Mouse (Mus musculus) heart, postnatal 14 days (tissue): ENCODE measurements around the gene Sgf29. TPM values are rescaled to one million over a fixed set of nuclear protein-coding genes. Genes with fewer than 3 reads are reported as not detected.
A peak's percentile ranks its signal among the peaks of the same experiment; 100 is the strongest.

ENCODE experiments used
- DNase-seq, 2 experiments: peaks; one replicate each; pipeline ENCODE4 v3.0.0; 2021 to 2022
- intact Hi-C: fragments of 180-260 bp; cut with DNase I; formaldehyde crosslinking; loops from one replicate; pipeline ENCODE4 v1.15.1; 2025
- total RNA-seq, 2 experiments: library from RNA; stranded (reverse); gene quantifications; 2 replicates each; pipeline ENCODE4 v1.2.3; 2021

Sgf29 gene
- total RNA-seq, 2 experiments from 2014 or later = 24.6 to 28.6 TPM

DNA sequence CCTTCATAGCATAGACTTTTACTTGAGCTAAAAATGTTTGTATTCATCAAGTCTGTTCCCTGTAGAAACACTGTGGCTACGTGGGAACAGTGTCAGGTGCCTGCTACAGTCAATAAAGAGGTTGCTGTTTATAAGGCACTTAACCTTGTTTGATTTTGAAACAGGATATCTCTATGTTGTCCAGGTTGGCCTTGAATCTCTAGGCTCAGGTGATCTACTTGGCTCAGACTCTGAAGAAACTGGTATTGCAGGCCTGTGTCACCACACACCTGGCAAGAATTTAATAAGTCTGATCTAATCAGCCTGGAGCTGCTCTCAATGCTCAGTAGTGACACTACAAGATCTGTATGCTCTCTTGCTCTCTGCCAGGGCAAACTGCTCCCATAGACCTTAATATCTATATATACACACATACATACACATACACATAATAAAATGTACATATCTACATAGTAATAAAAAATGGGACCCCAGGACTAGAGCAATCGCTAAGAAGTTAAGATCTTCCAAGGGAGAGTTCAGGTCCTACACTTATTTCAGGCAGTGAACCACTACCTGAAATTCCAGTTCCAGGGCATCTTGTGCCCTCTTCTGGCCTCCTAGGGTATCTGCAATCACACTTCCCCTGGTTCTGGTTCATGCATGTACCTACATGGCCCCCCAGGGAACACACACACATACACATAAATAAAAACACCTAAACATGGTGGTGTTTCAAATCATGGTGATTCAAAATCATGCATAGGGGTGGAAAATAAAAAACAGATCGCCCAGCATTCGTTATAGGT lies 12.2 kb upstream of the Sgf29 start:
- intact Hi-C loops = loop anchor here (2.0 kb wide), 1 partner anchor 54 kb away; no protein-coding TSS in a partner anchor
- DNase-seq = peak; percentile 34 to 50

DNA sequence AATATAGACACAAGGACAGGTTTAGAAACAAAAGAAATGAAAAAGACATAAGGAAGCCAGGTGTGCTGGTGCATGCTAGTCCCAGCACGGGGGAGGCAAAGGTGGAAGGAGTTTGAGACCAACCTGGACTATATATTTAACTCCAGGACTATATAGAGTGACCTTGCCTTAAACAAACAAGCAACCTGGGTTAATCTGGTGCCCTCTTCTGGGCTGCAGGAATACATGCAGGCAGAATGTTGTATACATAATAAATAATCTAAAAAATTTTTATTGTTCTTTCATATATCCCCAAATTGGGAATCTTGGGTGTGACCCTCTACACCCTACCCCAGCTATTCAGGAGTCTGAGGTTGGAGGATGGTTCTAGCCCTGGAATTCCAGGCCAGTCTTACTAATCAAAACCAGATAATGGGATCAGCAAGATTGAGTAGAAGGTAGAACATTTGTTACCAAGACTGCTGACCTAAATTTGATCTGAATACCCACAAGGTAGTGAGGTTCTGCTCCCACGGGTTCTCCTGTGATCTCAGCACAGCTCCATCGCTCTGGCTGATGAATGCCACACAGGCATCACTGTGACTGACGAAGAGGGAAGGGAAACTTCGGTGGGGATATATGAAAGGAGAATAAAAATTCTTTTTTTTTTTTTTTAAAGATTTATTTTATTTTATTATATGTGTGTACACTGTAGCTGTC lies 6.4 kb upstream of the Sgf29 start:
- DNase-seq = no peak
- intact Hi-C loops = loop anchor here (10.0 kb wide), 1 partner anchor 158 kb away; the partner anchor contains the start of gene Tufm

DNA sequence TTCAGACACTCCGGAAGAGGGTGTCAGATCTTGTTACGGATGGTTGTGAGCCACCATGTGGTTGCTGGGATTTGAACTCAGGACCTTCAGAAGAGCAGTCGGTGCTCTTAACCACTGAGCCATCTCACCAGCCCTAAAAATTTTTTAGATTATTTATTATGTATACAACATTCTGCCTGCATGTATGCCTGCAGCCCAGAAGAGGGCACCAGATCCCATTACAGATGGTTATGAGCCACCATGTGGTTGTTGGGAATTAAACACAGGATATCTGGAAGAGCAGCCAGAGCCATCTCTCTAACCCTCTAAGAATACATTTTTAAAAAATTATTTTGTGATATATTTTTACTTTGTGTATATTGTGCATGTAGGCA lies 5.9 kb upstream of the Sgf29 start:
- intact Hi-C loops = loop anchor here (10.0 kb wide), 1 partner anchor 158 kb away; the partner anchor contains the start of gene Tufm
- peak; percentile 39 to 60 for DNase-seq

DNA sequence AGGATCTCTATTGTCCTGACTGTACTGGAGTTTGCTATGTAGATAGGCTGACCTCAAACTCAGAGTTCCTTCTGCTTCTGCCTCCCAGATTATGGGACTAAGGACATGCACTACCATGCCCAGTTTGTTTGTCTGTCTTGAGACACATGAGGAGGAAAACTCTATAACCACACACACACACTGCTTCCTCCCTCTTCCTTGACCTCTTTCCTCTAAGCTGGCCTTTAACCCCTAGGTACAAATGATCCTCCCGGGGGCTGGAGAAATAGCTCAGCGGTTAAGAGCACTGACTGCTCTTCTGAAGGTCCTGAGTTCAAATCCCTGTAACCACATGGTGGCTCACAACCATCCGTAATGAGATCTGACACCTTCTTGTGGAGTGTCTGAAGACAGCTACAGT lies 4.8 kb upstream of the Sgf29 start:
- intact Hi-C loops = loop anchor here (1.0 to 10.0 kb wide), 2 partner anchors 49 to 160 kb away; partner anchors contain the start of gene Tufm
- no peak for DNase-seq

DNA sequence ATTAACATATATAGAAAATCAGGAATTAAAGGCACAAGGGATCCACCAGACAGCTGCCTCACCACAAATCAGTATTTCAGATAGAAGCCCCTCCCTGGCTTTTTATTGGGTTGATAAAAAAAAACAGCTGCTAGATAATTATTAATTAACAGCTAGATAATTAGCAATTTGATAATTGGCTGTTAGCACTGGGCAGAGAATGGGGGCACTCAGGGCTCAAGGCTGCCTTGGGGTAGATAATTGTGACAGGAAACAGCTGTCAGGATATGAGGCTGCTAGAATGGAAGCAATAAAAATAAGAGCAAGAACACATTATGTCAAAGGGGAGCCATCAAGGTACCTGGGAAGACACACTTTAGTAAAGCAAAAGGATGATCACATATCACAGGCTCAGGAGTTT lies 4.2 kb upstream of the Sgf29 start:
- DNase-seq = no peak
- intact Hi-C loops = loop anchor here (1.0 to 10.0 kb wide), 2 partner anchors 48 to 160 kb away; partner anchors contain the start of gene Tufm

DNA sequence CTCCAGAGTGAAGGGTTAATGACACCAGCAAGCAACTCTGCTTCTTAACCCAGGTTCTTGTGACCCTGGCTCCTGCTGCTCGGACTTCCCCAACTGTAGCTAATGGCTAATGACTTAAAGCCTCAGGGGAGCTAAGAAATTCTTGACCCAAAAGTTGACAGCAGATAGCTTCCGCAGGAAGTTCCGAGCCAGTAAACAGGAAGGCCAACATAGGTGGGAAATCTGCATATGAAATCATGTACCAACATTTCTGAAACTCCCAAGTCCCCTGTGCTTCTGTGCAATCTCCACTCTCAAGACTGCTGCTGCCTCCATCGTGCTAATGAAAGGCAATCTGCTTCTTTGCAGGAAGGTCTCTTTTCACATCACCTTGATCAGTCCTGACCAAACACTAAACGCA lies 3.4 kb upstream of the Sgf29 start:
- DNase-seq = no peak
- intact Hi-C loops = loop anchor here (10.0 kb wide), 1 partner anchor 161 kb away; the partner anchor contains the start of gene Tufm

DNA sequence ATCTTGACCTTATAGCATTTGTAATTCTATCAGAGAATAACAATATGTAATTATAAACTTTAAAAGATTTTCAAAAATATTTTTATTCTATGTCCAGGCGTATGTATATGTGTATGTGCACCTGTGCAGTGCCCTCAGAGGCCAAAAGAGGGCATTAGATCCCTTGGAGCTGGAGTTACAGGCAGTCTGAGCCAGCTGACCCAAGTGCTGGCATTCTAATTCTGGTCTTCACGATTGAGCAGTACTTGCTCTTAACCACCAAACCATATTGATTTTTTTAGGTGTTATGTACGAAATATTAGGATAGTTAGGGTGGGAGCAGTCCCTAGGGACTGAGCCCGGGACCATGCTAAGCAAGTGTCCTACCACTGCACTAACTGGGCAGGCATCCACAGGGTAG lies 623 bp upstream of the Sgf29 start:
- DNase-seq = no peak
- intact Hi-C loops = loop anchor here (10.0 kb wide), 1 partner anchor 164 kb away; the partner anchor contains the start of gene Tufm

DNA sequence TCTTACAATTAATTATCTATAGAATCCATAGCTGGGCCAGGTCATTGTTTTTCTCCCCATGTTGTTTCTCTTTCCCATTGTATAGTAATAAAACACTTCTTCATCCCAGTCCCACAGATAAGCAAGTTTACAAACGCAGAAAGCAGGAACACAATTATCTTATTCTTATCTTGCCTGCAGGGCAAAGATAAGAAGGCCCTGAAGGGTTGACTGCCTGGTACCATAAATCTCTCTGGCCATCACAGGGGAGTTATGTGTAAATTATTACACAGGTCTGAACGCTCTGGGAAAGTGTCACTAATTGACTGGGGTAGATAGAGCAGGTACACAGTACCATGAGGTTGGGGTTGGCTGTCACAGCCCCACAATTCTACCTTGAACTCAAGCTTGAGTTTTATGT lies 1.7 kb downstream of the Sgf29 start:
- no peak for DNase-seq
- intact Hi-C loops = no loop called here

DNA sequence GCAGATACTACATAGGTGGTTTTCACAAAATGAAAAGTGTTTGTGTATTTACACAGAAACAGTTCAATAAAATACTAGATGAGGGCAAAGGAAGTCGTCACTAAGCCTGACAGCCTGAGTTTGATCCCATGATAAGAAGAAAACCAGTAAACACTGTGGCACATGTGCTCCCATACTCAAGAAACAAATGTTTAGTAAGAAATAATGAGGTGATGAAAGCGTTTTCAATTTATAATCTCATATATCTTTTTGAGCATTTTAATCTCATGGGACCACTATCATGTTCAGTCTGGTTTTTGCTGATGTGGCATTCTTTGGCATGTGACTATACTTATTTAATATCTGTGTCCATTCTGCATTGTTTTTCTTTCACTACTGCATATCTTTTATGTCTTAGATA lies 4.9 kb downstream of the Sgf29 start:
- no peak for DNase-seq
- intact Hi-C loops = no loop called here

DNA sequence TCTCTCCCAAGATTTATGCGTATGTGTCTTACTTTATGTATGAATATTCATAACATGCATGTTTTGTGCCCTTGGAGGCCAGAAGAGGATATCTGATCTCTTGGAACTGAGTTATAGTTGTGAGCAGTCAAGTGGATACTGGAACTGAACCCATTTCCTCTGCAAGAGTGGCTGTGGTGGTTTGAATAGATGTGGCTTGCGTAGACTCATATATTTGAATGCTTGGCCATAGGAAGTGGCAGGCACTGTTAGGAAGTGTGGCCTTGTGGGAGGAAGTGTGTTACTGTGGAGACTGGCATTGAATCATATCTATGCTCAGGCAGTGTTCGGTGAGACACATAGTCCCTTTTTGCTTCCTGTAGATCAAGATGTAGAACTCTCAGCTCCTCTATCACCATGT lies 6.6 kb downstream of the Sgf29 start:
- DNase-seq = no peak
- intact Hi-C loops = no loop called here

DNA sequence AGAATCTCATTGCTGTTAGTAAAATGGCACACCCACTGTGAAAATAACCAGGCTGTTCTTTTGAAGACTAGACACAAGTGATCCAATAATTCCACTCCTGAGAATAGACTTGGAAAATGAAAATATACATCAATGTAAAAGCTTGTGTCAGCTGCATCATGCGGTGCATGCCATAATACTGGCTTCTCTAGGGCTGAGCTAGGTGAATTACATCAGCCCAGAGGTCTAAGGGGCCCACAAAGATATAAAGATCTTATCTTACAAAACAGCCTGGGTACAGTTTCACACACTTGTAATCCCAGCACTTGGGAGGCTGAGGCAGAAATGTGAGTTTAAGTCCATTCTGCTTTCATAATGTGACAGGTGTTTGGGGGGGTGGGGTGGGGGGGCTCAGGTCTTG lies 8.4 kb downstream of the Sgf29 start:
- intact Hi-C loops = no loop called here
- DNase-seq = no peak

DNA sequence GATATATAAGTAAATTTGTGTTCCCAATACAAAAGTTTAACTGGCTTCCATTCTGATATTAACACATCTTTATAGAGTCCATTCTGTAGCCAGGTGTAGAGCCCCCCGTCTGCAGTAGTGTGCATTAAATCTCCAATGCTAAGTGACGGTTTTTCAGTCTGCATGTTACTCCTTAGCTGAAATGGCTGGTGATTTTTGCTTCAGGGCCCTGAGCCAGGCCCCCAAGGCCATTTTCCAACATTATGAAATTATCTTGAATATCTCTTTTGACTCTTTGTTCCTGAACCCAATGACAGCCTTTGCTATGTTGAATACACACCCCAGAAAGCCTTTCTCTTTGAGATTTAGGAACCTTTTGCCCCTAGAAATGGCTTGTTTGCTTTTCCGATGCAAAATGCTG lies 10.7 kb downstream of the Sgf29 start:
- intact Hi-C loops = no loop called here
- DNase-seq = no peak

DNA sequence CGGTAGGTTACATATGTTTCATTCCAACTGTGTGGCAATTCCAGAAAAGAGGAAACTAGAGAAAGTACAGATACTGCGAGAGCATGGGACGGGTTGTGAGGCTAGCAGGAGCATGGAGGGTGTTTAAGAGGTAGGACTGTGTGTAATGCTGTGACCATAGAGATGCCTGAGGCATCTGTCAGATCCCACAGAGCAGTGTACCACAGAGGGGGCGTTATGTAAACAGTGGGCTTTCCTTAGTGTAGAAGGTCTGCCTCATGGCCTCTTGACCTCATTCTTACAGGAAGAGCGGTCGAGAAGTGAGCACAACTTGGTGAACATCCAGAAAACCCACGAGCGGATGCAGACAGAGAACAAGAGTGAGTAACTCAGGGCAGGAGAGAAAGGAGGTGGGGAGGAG lies 14.5 kb downstream of the Sgf29 start:
- intact Hi-C loops = no loop called here
- DNase-seq = no peak

DNA sequence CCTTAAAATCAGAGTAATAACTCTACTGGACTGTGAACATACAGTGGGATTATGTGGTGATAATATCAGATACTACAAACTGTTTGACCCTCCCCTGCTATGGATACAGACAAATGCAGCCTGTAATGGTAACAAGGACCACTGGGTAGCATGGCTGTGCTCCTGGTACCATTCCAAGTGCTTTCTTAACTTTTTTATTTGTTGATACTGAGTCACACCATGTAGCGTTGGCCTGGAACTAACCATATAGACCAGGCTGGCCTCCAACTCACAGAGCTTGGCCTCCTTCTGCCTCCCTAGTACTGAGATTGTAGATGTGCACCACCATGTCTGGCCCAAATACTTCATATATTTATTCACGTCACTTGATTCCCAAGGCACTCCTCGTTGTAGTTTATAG lies 16.2 kb downstream of the Sgf29 start:
- intact Hi-C loops = no loop called here
- peak in 1 of 2 experiments; percentile 34 for DNase-seq

DNA sequence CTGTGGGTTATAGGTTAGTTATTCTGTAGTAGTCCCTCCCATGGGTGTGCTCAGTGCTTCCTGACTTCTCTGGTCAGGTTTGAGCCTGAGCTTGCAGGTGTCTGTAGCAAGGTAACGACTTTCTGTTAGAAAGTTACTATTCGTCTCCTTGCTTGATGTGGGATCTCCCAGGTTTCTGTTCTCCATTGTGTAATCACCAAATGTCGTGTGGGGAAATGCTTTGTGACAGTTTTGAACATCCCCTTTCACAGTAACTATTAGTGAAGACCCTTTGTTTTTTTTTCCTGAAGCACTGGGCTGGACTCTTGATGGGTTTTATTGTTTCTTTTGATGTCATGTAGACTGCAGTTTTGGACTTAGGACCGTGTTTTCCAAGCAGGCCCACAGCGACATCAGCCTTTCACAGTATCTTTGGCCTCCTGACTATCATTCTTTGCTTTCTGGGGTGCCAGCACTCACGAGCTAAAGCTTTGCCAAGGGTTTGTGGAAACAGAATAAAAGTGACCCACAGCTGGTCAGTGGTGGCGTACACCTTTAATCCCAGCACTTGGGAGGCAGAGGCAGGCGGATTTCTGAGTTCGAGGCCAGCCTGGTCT lies 18.5 kb downstream of the Sgf29 start:
- intact Hi-C loops = no loop called here
- no peak for DNase-seq

DNA sequence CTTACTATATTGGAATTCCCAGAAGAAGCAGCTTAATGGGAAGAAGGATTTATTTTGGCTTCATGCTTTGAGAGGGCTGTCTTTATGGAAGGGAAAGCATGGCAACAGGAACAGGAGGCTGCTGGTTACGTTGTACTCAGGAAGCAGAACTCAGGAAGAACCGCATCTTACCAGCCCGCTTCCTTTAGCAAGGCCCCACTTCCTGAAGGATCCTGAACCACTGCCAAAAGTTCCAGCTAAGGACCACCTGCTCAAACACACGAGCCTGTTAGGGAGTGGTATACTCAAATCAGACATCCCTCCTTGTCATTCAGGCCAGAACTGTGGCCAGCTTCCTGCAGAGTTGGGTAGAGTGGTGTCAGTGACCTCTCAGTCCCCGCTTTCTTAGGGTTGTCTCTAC lies 19.3 kb downstream of the Sgf29 start:
- no peak for DNase-seq
- intact Hi-C loops = no loop called here

DNA sequence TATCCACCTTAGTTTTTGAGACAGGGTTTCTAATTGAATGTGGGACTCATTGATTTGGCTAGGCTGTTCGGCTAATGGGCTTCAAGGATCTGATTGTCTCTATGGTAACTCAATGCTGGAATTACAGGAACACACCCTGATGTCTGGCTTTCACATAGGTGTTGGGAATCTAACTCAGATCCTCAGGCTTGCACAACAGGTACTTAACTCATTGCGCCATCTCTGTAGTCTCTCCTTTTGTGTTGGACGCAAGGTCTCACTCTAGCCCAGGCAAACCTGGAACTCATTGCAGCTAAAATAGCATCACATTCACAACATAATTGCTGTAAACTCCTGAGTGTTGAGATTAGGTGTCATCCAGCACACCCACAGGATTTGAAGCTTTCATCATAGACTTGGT lies 21.0 kb downstream of the Sgf29 start:
- intact Hi-C loops = no loop called here
- no peak for DNase-seq

DNA sequence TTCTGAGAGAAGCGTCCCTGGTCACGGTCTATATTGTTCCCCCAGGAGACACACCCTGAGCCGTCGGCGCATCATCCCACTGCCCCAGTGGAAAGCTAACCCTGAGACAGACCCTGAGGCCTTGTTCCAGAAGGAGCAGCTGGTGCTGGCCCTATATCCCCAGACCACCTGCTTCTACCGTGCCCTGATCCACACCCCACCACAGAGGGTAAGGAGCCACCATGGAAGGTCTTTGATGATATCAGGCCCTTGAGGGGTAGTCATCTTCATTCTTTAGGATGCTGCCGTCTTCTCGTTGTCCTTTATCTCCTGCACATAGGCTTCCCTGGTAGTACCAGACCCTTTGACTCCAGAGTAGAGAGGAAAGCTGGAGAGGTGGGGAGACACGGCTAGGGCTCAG lies 23.0 kb downstream of the Sgf29 start:
- no peak for DNase-seq
- intact Hi-C loops = no loop called here

DNA sequence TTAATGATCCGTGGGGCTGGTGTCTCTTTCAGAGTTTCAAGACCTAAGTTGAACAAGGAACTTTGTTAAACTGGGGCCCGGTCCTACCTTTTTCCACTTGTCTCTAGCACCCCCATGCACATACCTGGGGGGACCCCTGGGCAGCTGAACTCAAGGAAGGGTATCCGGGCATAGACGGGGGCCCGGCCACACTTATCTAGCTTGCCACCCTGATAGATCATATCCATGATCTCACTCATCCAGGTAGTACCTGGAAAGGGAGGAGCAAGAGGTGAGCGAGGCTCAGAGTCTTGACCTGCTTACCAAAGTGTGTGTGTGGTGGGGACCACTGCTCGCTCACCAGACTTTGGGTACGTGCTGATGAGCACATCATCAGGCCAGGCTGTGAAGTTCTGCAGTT lies 26.0 kb downstream of the Sgf29 start:
- intact Hi-C loops = no loop called here
- no peak for DNase-seq

DNA sequence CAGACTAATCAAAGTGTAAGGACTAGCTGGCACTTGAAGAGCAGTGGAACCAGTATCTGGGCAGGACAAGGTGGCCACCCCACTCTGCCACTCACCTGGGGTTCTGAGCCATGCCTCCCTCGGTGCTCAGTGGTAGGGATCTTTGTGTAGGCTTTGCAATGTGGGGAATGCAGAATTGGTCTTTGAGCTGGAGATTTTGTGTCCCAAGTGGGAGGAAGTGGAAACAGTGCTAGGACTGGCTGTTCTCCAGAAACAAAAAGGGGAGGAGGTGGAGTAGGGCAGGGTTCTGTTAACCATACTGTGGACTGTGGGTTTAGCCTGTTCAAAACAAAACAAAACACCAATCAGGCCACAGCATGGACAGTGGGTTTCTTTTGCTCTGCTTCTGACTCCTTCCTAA lies 27.1 kb downstream of the Sgf29 start, which contains the start of gene Sult1a1:
Gene Sult1a1 (minus strand): TSS at position 226 of the 400 bp plus-strand sequence.
- intact Hi-C loops = no loop called here
- DNase-seq = peak; percentile 63 to 66

DNA sequence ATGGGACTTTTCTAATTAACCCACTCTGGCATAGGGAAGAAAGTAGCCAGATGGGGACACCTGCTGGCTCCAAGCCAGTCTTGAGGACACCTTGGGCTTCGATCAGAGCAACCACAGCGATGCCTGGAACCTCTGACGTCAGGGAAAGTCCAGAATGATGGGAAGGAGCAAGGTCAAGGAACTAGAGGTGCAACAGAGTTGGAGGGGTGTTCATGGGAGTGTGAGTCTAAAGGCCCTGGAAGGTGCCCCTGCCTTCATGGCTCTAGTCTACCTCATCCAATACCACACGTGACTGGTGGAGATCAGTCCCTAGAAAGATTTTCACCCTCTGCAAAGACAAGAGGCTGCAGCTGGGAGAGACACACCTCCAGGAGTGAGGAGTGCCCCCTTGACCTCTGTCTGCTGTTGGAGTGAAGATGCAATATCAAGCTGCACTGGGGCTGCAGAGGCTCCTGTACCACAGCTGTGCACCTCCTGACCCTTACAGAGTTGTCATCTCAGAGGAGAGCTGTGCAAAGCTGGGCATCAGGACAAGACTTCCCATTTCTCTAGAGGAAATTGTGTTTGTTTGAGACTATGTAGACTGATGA lies 27.6 kb downstream of the Sgf29 start:
- intact Hi-C loops = no loop called here
- no peak for DNase-seq
